Comparison of ENCODE assay signal across 10 mouse cellular contexts in the genomic region with DNA sequence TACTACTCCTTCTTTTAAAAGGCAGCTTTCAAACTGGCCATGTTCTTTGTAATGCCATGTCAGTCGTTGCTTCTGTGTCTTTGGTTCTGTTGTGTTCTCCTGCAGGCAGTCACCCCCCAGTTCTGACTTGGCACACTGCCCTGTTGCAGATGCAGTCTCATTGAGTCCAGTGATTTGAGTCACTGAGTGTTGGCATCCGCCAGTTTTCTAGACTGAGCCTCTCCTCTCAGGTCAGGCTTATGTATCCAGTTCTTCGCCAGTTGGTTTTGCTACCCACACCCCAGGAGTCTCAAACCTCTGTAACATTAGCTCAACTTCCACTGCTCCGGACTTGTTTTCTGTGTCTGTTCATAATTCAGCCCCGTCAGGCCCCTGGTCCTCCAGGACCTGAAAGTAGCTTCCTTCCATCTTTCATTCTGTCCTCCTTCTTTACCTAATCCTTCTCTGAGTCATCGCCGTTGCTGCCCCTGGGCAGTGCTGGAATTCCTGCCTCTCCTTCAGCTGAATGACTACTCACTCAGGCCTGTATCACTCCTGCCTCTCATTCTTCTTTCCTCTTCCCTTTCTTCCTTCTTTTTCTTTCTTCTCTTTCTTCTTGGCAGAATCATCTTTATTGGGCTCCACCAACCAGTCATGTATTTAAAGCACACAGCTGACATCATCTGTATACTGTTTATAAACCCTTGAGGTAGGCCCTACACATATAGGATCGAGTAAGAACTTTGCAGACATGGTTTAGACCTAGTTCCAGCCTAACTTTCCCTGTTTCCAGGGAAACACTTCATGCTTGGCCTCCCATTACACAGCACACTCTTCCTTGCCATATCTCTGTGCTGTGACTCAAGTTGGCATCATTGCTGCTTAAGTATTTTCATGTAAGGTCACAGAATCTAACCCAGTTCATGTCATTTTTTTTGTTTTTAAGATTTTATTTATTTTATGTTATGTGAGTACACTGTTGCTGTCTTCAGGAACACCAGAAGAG. TPM values are rescaled to one million over a fixed set of nuclear protein-coding genes. Genes with fewer than 3 reads are reported as not detected.
DNase-seq lines count a peak whose midpoint lies in the region; ATAC-seq and TF ChIP-seq lines count a peak whose summit lies in the region.
"Had no signal": no experiment of that assay in that cellular context is flagged by ENCODE, and none has a peak within 500 bp of the region (broad histone marks: within the 10 kb centered on the region; RNA-seq: fewer than 3 reads in every experiment).

No protein-coding gene starts in this region.

- TF ChIP-seq POLR2A in embryonic fibroblast, embryonic 13.5 days (IDR thresholded peaks at IDR 0.05; ENCODE audit: low read depth, low read length), result no peak

- peak; percentile 10 for DNase-seq in embryonic facial prominence, embryonic 14.5 days (ENCODE audit: low spot score)
- DNase-seq in embryonic facial prominence, embryonic 10.5 days (ENCODE audit: low spot score), result no peak
- peak; percentile 50 for DNase-seq in layer of hippocampus, adult 11-12 months (ENCODE audit: low spot score)
- DNase-seq in layer of hippocampus, adult 9-10 months (ENCODE audit: low spot score), result no peak
- DNase-seq in Patski (ENCODE audit: low read depth, low spot score), result peak; percentile 86
- DNase-seq in spleen, postnatal 4 days (ENCODE audit: low spot score in 2 of 2), result no peak
- no peak for DNase-seq in kidney, adult 18-20 months

- no peak for ATAC-seq in embryonic facial prominence, embryonic 14.5 days (ENCODE audit: low read depth)
- peak; percentile 92 for ATAC-seq in Patski
- ATAC-seq: hindbrain, embryonic 16.5 days had no signal

- CTCF ChIA-PET in Patski (lab: Charles Lee), result interaction anchor here (0.9 to 2.8 kb wide), 3 partner anchors 8 to 26 kb away, joined by 3 to 6 read pairs (median 5); no protein-coding TSS in a partner anchor

- POLR2A ChIA-PET in Patski (lab: Charles Lee), result interaction anchor here (0.7 to 1.3 kb wide), 7 partner anchors 16 to 192 kb away, joined by 3 to 4 read pairs (median 3); partner anchors contain the start of gene Marveld3

- H3K4me3 ChIP-seq in embryonic facial prominence, embryonic 14.5 days (ENCODE audit: low read depth, low read length), result no peak overlapping the region
- no peak overlapping the region for H3K4me3 ChIP-seq in embryonic facial prominence, embryonic 10.5 days
- no peak overlapping the region for H3K4me3 ChIP-seq in embryonic fibroblast, embryonic 13.5 days (ENCODE audit: insufficient read depth, low read length)
- H3K4me3 ChIP-seq: erythroblast, embryonic 14.5 days had no signal

- no peak overlapping the region for H3K9ac ChIP-seq in embryonic facial prominence, embryonic 14.5 days (ENCODE audit: low read depth, low read length)

- no peaks in the 10 kb centered on the region for H3K27me3 ChIP-seq in embryonic facial prominence, embryonic 14.5 days (replicated peaks; ENCODE audit: control insufficient read depth, insufficient read depth, low read length)
- no peaks in the 10 kb centered on the region for H3K27me3 ChIP-seq in embryonic facial prominence, embryonic 10.5 days (replicated peaks; ENCODE audit: low read depth, poor library complexity, severe bottlenecking)
- no peaks in the 10 kb centered on the region for H3K27me3 ChIP-seq in Patski

- in situ Hi-C loops in Patski (cut with MboI; ENCODE audit: low pct_unique_long_range_greater_than_20kb), result no loop called here

- peak; percentile 51 for TF ChIP-seq CTCF in Patski (IDR thresholded peaks at IDR 0.05)
- no peak for TF ChIP-seq CTCF in embryonic fibroblast, embryonic 13.5 days (IDR thresholded peaks at IDR 0.05; ENCODE audit: borderline replicate concordance, insufficient read depth, low read length)

- 78% methylated on average over 8 of the region's 8 CpGs for WGBS in embryonic facial prominence, embryonic 14.5 days
- WGBS in embryonic facial prominence, embryonic 10.5 days, result 89% methylated on average over 8 of the region's 8 CpGs

- no peak overlapping the region for H3K27ac ChIP-seq in embryonic facial prominence, embryonic 14.5 days (replicated peaks; ENCODE audit: low read depth, low read length)
- no peak overlapping the region for H3K27ac ChIP-seq in embryonic facial prominence, embryonic 10.5 days (replicated peaks)
- H3K27ac ChIP-seq in embryonic fibroblast, embryonic 13.5 days (ENCODE audit: insufficient read depth, low read length), result peak overlapping the region; percentile 73

- no peaks in the 10 kb centered on the region for H3K9me3 ChIP-seq in embryonic facial prominence, embryonic 14.5 days (ENCODE audit: control insufficient read depth, low read length)
- no peaks in the 10 kb centered on the region for H3K9me3 ChIP-seq in embryonic facial prominence, embryonic 10.5 days

- no peak overlapping the region for H3K4me2 ChIP-seq in embryonic facial prominence, embryonic 14.5 days (ENCODE audit: low read depth, low read length)

- H3K4me1 ChIP-seq in embryonic facial prominence, embryonic 14.5 days (ENCODE audit: control insufficient read depth, insufficient read depth, low read length), result no peaks in the 10 kb centered on the region
- no peaks in the 10 kb centered on the region for H3K4me1 ChIP-seq in embryonic facial prominence, embryonic 10.5 days
- H3K4me1 ChIP-seq in embryonic fibroblast, embryonic 13.5 days (ENCODE audit: control insufficient read depth, insufficient read depth, low read length), result peaks cover 9% of the 10 kb centered on the region

- peaks cover 70% of the 10 kb centered on the region for H3K36me3 ChIP-seq in embryonic facial prominence, embryonic 14.5 days (ENCODE audit: control insufficient read depth, insufficient read depth, low read length)
- H3K36me3 ChIP-seq in embryonic facial prominence, embryonic 10.5 days (replicated peaks), result peaks cover 78% of the 10 kb centered on the region

RNA-seq across cellular contexts. Expression of gene Marveld3, which starts 41.3 kb away (rescaled TPM):
- 1.8 and 2.1 TPM in 2 replicates for polyA plus RNA-seq in embryonic facial prominence, embryonic 14.5 days (2014; fragmentation: Nextera tagmentation; extraction: Ambion mirVana)
- 1.4 and 2.0 TPM in 2 replicates for polyA plus RNA-seq in embryonic facial prominence, embryonic 10.5 days (2016; fragmentation: Nextera tagmentation; extraction: Ambion mirVana)
- 11.7 TPM for polyA plus RNA-seq in Patski (2021)
- not detected in 2 replicates for polyA plus RNA-seq in embryonic fibroblast, embryonic 13.5 days (2011; ENCODE audit: insufficient read length, low read depth, missing spikeins)
- polyA plus RNA-seq: erythroblast, embryonic 14.5 days had no signal

RNA-seq across cellular contexts. Expression of gene Phlpp2, which starts 52.4 kb away (rescaled TPM):
- 2.8 and 2.9 TPM in 2 replicates for polyA plus RNA-seq in embryonic facial prominence, embryonic 14.5 days (2014; fragmentation: Nextera tagmentation; extraction: Ambion mirVana)
- 2.7 and 2.9 TPM in 2 replicates for polyA plus RNA-seq in embryonic facial prominence, embryonic 10.5 days (2016; fragmentation: Nextera tagmentation; extraction: Ambion mirVana)
- polyA plus RNA-seq in Patski (2021), result 11.1 TPM
- 7.5 and 8.8 TPM in 2 replicates for polyA plus RNA-seq in embryonic fibroblast, embryonic 13.5 days (2011; ENCODE audit: insufficient read length, low read depth, missing spikeins)

Comparison
In these comparisons a context has a peak if more than half of its experiments do, and no peak if none do; other contexts are left out.
1. DNase-seq: peak in embryonic facial prominence, embryonic 14.5 days (single experiment), layer of hippocampus, adult 11-12 months (single experiment) and Patski (single experiment); none in embryonic facial prominence, embryonic 10.5 days (single experiment), layer of hippocampus, adult 9-10 months (single experiment), spleen, postnatal 4 days (0 of 2) and kidney, adult 18-20 months (single experiment).